Mouse (Mus musculus) adrenal gland, postnatal 25 days (tissue): ENCODE data around the gene Tedc1. TPM values are rescaled to one million over a fixed set of nuclear protein-coding genes. Genes with fewer than 3 reads are reported as not detected.

ENCODE experiments used
- DNase-seq: peaks from one replicate; pipeline ENCODE4 v3.0.0; 2021; ENCODE audit warnings: mixed read lengths
- total RNA-seq: library from RNA; stranded (reverse); gene quantifications from 2 replicates; pipeline ENCODE4 v1.2.3, GENCODE M21; 2021

Tedc1 gene
- total RNA-seq, 1 experiment from 2014 or later: 2.5 TPM

GRCm38 (mm10) chr12:113202008-113202407, 45.8 kb downstream of the Tedc1 start:
- DNase-seq: no peak

- no peak for DNase-seq
Observed at GRCm38 (mm10) chr12:113203522-113203921, 47.3 kb downstream of the Tedc1 start.

DNA sequence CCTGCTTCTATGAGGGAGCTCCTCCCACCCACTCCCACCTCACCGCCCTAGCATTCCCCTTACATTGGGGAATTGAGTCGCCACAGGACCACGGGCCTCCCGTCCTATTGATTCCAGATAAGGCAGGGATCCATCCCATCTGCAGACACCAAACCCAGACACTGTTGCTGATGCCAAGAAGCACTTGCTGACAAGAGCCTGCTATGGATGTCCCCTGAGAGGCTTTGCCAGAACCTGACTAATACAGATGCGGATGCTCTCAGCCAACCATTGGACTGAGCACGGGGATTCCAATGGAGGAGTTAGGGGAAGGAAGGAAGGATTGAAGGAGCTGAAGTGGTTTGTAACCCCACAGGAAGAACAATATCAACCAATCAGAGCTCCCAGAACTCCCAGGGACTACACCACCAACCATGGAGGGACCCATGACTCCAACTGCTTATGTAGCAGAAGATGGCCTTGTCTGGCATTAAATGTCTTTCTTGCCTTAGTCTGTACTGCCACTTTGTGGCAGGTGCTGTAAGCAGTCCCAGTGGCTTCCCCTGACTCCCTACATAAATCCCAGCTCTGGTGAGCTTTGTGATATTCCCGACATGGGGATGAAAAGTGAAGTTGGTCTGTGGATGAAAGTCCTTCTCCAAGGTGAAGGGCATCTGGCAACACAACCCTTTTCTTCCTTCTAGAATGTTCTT, 49.2 kb downstream of the Tedc1 start:
- DNase-seq: no peak

GRCm38 (mm10) chr12:113207737-113208136, 51.5 kb downstream of the Tedc1 start:
- DNase-seq: no peak

- no peak for DNase-seq
Observed at GRCm38 (mm10) chr12:113210586-113211378, 54.6 kb downstream of the Tedc1 start.

GRCm38 (mm10) chr12:113211772-113212171, 55.6 kb downstream of the Tedc1 start:
- DNase-seq: no peak

- DNase-seq: no peak
Observed at GRCm38 (mm10) chr12:113212326-113212924, 56.2 kb downstream of the Tedc1 start.

DNA sequence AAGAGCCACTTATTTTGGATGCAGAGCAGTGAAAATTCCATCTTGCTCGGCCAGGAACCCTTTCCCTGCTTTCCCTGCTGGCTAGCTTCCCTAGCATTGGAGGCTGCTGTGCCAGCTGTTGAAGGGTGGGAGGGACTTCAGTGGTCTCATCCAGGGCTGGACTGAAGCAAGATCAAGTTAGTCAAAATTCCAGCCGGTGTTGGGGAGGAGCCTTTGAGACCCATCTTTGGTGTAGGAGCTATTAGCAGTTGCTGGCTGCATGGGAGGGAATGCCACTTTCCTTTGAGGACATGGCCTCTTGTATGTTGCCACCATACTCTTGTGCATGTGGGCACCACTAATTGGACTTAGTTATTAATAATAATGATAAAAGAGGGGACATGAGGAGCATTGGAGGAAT, 57.0 kb downstream of the Tedc1 start:
- DNase-seq: no peak

GRCm38 (mm10) chr12:113214072-113214808, 58.0 kb downstream of the Tedc1 start:
- no peak for DNase-seq

GRCm38 (mm10) chr12:113214972-113215666, 58.9 kb downstream of the Tedc1 start:
- no peak for DNase-seq

Other genes starting within 250 kb of the Tedc1 start
- gene Jag2, start 226.6 kb upstream of the Tedc1 start, total RNA-seq: 7.6 and 8.4 TPM in 2 replicates
- gene Nudt14, start 214.3 kb upstream of the Tedc1 start, total RNA-seq: 26.6 and 40.7 TPM in 2 replicates
- 21.7 and 26.8 TPM in 2 replicates for gene Btbd6, start 179.9 kb upstream of the Tedc1 start, total RNA-seq
- 65.9 and 68.8 TPM in 2 replicates for gene Brf1, start 155.7 kb upstream of the Tedc1 start, total RNA-seq
- gene Pacs2, start 141.9 kb upstream of the Tedc1 start, total RNA-seq: 45.6 and 55.5 TPM in 2 replicates
- 0.67 TPM in 1 of 2 replicates, not detected in the other for gene Tex22, start 81.9 kb upstream of the Tedc1 start, total RNA-seq
- gene Mta1, start 58.1 kb upstream of the Tedc1 start, total RNA-seq: 104 and 109 TPM in 2 replicates
- gene Crip2, start 16.2 kb upstream of the Tedc1 start, total RNA-seq: 65.9 and 69.0 TPM in 2 replicates
- gene Crip1, start 10.1 kb upstream of the Tedc1 start, total RNA-seq: 28.9 and 30.2 TPM in 2 replicates
- 4.1 and 4.3 TPM in 2 replicates for gene Tmem121, start 29.5 kb downstream of the Tedc1 start, total RNA-seq